In the genomic region with DNA sequence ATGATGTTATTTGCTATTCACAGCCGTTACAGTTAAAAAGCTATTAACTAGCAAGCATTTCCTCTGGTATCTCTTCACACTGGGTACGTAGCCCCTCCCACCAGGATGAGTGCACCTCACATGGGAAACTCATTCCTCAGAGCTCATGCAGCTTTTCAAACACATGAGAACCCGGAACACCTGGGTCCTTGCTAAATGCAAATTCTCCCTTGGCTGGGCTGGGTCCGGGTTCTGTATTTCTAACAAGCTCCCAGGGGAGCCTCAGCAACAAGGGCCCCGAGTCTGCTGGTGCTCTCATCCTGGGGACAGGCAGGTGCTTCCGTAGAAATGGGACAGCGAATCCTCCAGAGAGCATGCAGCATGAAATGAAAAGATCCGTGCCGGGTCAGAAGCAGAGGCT, we compare ENCODE assay signal across 18 mouse cellular contexts.
DNase-seq lines count a peak whose midpoint lies in the region; ATAC-seq and TF ChIP-seq lines count a peak whose summit lies in the region.
"Had no signal": no experiment of that assay in that cellular context is flagged by ENCODE, and none has a peak within 500 bp of the region (broad histone marks: within the 10 kb centered on the region; RNA-seq: fewer than 3 reads in every experiment).

No protein-coding gene starts in this region.

- no peak for ATAC-seq in CD4-positive, CD25-positive, alpha-beta regulatory T cell, adult 4 months
- ATAC-seq: forebrain, embryonic 16.5 days; midbrain, embryonic 13.5 days had no signal

- H3ac ChIP-seq in myocyte (ENCODE audit: control insufficient read depth, insufficient read length): no peak overlapping the region

- peaks cover 8% of the 10 kb centered on the region for H3K27me3 ChIP-seq in myocyte (ENCODE audit: control insufficient read depth, insufficient read depth, insufficient read length)
- H3K27me3 ChIP-seq: Patski had no signal

- DNase-seq in CD4-positive, CD25-positive, alpha-beta regulatory T cell, adult 2 months (ENCODE audit: low read depth, low spot score): peak; percentile 16
- peak; percentile 14 for DNase-seq in thymus, postnatal 14 days
- no peak for DNase-seq in thymus, postnatal 0 days (ENCODE audit: low spot score)
- DNase-seq in ovary, adult 18-20 months (ENCODE audit: low spot score): no peak
- DNase-seq in adrenal gland, postnatal 14 days: no peak
- no peak for DNase-seq in frontal cortex, postnatal 10 days (ENCODE audit: low spot score in 2 of 2)
- DNase-seq: gastrocnemius, adult 2 months; heart, postnatal 4 days; kidney, adult 2 months; kidney, postnatal 25 days; liver, embryonic 13.5 days had no signal

- no peak for TF ChIP-seq POLR2A in myocyte (IDR thresholded peaks at IDR 0.05; ENCODE audit: insufficient read length, low read depth)

- peak overlapping the region; percentile 61 for H3K4me2 ChIP-seq in myocyte (ENCODE audit: low read depth)
- H3K4me2 ChIP-seq: liver, embryonic 13.5 days; midbrain, embryonic 13.5 days; neural tube, embryonic 12.5 days had no signal

- H3K79me2 ChIP-seq in myocyte (ENCODE audit: control insufficient read depth, insufficient read depth): no peaks in the 10 kb centered on the region

- no peak overlapping the region for H3K4me3 ChIP-seq in myocyte
- H3K4me3 ChIP-seq: erythroblast, embryonic 14.5 days; gastrocnemius, adult 2 months; liver, embryonic 13.5 days; midbrain, embryonic 13.5 days; neural tube, embryonic 12.5 days had no signal

- no peaks in the 10 kb centered on the region for H3K36me3 ChIP-seq in myocyte (ENCODE audit: control insufficient read depth, insufficient read depth)
- H3K36me3 ChIP-seq: liver, embryonic 13.5 days; midbrain, embryonic 13.5 days; neural tube, embryonic 12.5 days had no signal

TF ChIP-seq in myocyte, 11 proteins besides CTCF, POLR2A, EP300 and RAD21:
- no peak for TF ChIP-seq POLR2AphosphoS2 (IDR thresholded peaks at IDR 0.05; ENCODE audit: insufficient read length, low read depth)
- TF ChIP-seq USF1 (IDR thresholded peaks at IDR 0.05; ENCODE audit: low read depth): no peak
- TF ChIP-seq CEBPB (IDR thresholded peaks at IDR 0.05; ENCODE audit: insufficient read depth, poor library complexity, severe bottlenecking): no peak
- TF ChIP-seq E2F4 (IDR thresholded peaks at IDR 0.05; ENCODE audit: insufficient read depth): no peak
- no peak for TF ChIP-seq TCF12 (IDR thresholded peaks at IDR 0.05; ENCODE audit: insufficient read depth, poor library complexity, severe bottlenecking)
- no peak for TF ChIP-seq SRF (IDR thresholded peaks at IDR 0.05; ENCODE audit: control insufficient read depth, insufficient read length, low read depth)
- TF ChIP-seq MAX (IDR thresholded peaks at IDR 0.05; ENCODE audit: low read depth): no peak
- TF ChIP-seq TCF3 (IDR thresholded peaks at IDR 0.05; ENCODE audit: insufficient read length, low read depth): no peak
- TF ChIP-seq REST (IDR thresholded peaks at IDR 0.05; ENCODE audit: insufficient read depth, insufficient read length): no peak
- no peak for TF ChIP-seq MYOG (IDR thresholded peaks at IDR 0.05; ENCODE audit: control insufficient read depth in 1 of 3, insufficient read depth in 1 of 3, insufficient read length in 2 of 3, low read depth in 2 of 3)
- no peak for TF ChIP-seq MYOD1 (IDR thresholded peaks at IDR 0.05; ENCODE audit: control insufficient read depth in 1 of 3, insufficient read length in 2 of 3, low read depth in 2 of 3)
TF ChIP-seq in myocyte: peak in this region for 0.

Comparison
In these comparisons a context has a peak if more than half of its experiments do, and no peak if none do; other contexts are left out.
1. DNase-seq: peak in CD4-positive, CD25-positive, alpha-beta regulatory T cell, adult 2 months (single experiment) and thymus, postnatal 14 days (single experiment); none in thymus, postnatal 0 days (single experiment), ovary, adult 18-20 months (single experiment), adrenal gland, postnatal 14 days (single experiment) and frontal cortex, postnatal 10 days (0 of 2).